In genomic region chr5:144529123-144529522, GRCm38 (mm10) we compare ENCODE assay signal across 13 mouse cellular contexts.
"Had no signal": no experiment of that assay in that cellular context is flagged by ENCODE, and none has a peak within 500 bp of the region (broad histone marks: within the 10 kb centered on the region; RNA-seq: fewer than 3 reads in every experiment).

No protein-coding gene starts in this region.

- ATAC-seq: midbrain, embryonic 15.5 days had no signal

- H3K27ac ChIP-seq: left cerebral cortex, adult 2 months; limb, embryonic 10.5 days; liver, embryonic 13.5 days; macrophage; midbrain, embryonic 15.5 days had no signal

- H3K9me3 ChIP-seq: limb, embryonic 10.5 days; midbrain, embryonic 15.5 days had no signal

- H3K9ac ChIP-seq: liver, embryonic 13.5 days; midbrain, embryonic 15.5 days had no signal

- H3K36me3 ChIP-seq: limb, embryonic 10.5 days; liver, embryonic 13.5 days; midbrain, embryonic 15.5 days had no signal

- H3K27me3 ChIP-seq: liver, embryonic 13.5 days; megakaryocyte, embryonic 14.5 days; midbrain, embryonic 15.5 days had no signal

- H3K4me3 ChIP-seq: left cerebral cortex, adult 2 months; limb, embryonic 10.5 days; liver, embryonic 13.5 days; midbrain, embryonic 15.5 days had no signal

- H3K4me2 ChIP-seq: liver, embryonic 13.5 days; midbrain, embryonic 11.5 days; midbrain, embryonic 15.5 days had no signal

- DNase-seq: kidney, adult 11 months; kidney, postnatal 14 days; liver, embryonic 13.5 days; lung, adult 2 months; lung, postnatal 10 days; right cerebral cortex, adult 18-20 months; thymus, postnatal 4 days had no signal

- H3K4me1 ChIP-seq: liver, embryonic 13.5 days; megakaryocyte, embryonic 14.5 days had no signal
